Mouse (Mus musculus) spleen, postnatal 4 days (tissue): ENCODE data around the gene Rnf212.
A peak's percentile ranks its signal among the peaks of the same experiment; 100 is the strongest.

Experiments used
- DNase-seq, 2 experiments: peaks; one replicate each; pipeline ENCODE4 v3.0.0; 2022; ENCODE audit warnings: low spot score in 2 of 2

Gene Rnf212

DNA sequence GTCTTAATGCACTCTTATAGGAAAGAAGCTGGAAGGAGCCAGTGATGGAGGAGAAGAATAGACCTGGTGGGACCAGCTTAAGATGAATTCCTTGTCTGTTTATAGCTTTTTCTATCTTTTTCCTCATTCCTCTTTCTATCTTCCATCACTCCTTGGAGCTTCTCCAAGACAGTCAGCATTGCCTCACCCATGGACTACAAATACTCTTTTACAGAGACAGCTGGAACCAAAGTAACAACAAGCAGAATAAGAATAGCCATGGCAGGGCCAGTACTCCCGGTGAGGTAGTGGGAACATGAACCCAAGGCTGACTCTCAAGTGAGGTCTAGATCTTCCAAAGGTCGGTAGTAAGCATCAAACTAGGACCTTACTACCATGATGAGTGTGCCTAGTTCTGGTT, 61.7 kb downstream of the Rnf212 start:
- no peak for DNase-seq

DNA sequence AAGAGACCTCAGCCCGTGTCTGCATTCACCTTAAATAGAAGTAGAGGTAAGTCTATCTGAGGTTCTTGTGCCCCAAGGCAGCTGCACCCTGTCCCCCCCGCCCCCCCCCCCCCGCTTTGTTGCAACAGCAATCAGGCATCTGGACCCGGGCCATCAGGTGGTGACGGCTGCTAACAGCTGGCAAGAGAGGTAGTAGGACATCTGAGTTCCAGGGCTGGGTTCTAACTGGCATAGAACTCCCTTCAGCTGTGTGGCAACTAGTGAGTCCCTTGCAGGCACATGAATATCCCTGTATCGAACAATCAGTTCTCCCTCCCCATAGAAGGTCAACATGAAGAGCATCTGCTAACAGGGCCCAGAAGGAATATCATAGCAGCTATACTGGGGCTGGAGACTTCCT, 62.8 kb downstream of the Rnf212 start:
- no peak for DNase-seq

DNA sequence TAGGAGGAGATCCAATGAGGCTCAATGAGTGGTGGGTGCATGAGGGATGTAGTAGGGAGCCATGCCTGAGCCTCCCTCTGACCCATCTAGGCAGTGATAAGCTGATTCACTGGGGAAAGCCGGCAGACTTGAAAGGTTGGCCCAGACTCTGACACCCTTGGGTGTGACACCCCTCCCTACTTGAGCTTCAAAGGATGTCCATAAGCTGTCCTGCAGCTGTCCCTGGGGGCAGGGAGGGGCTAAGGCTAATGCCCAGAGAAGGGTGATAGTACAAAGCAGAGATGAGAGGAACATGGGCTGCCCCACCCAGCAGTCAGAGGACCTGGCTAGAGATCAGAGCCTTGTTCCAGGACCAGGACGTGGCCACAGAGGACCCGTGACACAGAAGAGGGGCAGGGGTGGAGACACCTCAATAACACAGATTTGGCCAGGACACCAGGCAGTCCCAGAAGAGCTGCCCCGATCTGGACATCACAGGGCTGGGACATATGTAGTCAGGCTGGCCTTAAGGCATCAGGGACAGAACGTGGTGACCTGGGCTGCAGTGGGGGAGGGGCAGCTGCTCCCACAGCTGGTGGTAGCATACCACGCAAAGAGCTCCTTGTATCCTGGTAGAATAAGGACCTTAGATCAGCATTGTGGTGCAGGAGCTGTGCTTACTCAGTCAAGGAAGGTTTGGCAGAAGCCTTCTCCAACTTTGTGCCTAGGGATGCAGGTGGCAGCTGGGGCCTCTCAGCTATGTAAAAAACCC, 65.6 kb downstream of the Rnf212 start:
- no peak for DNase-seq

DNA sequence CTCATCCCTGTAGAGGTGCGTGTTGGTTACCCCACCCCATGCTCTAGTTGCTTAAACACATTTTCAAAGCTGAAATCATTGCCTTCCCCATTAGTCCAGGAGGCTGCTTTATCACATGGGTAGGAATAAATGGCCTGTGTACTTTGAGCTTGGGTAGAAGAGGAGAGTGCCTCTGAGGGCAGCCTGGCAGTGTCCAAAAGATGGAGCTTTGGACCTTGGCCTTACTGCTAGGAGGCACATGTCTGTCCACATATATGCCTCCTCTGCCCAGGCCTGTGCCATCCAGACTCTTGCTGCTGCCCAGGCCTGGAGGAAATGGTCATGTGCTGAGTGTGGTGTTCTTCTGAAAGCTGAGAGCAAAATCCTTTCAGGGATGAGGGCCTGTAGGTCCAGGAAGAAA, 66.4 kb downstream of the Rnf212 start:
- no peak for DNase-seq

DNA sequence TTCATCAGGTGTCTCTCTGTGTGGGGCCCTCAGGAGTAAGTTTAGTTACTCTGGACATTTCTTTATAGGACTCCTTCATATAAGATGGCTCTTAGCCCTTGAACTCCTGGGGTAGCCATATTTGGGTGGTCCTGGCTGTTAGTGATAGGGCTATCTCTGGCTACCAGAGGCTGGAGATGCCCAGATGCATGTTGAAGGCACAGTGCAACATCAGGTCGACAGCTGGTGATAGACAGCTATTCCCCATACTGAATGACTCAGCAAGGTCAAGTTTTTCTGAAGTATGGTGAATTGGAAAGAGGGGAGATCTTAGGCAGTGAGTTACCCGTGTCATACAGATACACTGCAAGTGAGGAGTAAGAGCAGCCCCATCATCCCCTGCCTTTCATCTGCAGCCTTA, 67.0 kb downstream of the Rnf212 start:
- DNase-seq = no peak

DNA sequence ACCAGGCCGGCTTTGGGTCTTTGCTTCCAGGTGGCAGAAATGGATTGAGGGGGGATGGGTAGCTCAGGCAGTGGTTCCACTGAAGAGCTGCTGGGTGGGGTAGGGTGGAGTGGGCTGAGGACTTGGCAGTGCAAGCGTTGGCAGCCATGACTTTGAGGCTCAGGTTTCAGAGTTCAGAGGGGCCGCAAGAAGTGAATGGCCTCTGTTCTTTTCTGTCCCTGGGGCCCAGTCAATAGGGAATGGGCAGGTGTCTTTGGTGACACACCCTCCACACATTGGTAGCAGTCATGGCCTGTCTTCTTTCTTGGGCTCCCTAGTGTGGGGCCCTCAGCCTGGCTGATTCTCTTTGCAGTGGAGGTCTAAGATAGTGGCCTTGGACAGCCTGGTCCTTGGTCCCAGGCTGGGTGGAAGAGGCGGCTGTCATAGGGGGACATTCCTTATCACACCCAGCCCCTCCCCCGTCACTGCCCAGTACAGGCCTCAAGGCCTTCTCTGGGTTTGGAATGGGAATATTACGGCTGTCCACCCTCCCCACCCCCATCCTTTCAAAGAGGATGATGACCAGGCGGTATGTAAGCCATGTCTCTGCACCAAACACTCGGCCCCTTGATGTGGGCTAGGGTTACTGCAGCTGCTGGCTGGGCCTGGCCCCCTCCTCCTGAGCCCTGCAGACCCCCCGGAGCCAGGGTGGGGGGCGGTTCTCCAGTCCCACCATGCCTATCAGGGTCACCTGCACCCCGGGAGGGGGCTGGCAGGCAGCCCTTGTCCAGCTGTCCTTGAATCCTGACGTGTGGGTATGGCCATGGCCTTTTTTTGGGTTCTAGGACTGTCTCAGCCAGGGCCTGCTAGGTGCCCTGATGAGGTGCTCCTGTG, 70.8 kb downstream of the Rnf212 start:
- no peak for DNase-seq

DNA sequence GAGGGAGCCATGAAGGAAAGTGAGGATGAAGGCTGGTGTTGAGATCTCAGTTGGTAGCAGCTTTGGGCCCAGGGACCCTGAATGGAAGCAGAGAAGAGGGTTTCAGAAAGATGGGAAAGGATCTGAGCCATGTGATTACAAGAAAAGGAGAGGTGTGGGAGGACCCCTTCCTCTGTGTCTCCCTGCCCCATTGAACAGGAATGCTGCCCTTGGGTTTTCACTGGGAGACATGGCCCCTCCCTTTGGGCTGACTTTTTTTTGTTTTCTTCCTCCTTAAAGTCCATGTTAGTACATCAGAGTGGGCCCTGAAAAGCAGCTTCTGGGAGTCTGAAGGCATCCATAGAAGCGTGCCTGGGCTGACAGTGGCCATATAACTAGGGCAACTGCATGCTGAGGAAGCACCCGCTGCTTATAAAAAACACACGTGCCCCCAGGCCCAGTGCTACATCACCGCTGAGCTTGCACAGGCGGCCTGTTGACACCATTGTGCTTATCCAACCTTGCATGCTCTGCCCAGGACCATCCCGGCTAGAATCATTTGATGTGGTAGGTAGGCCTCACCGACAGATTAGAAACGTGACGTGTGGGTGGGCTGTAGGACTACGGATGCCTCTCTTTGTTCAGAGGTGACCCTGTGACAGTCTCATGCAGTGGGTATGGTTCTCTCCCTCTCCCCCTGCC, 73.3 kb downstream of the Rnf212 start:
- no peak for DNase-seq

DNA sequence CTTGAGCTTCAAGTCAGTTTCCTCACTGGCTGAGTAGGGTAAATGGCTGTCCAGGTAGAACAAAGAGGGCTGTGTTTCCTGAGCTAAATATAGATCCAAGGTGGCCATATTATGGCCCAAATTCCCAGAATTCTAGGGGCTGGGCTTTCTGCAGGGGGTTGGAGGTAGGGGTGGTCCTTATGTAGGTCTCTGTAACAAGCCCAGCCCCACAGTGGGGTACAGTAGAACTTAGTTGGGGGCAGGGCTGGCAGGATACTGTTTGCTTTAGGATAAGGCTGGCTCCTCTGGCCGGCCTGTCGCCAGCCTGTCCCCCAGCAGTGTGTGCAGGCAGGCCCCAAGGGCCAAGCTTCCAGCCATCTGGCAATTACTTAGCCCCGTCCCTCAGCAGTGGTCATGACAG, 74.4 kb downstream of the Rnf212 start:
- no peak for DNase-seq

DNA sequence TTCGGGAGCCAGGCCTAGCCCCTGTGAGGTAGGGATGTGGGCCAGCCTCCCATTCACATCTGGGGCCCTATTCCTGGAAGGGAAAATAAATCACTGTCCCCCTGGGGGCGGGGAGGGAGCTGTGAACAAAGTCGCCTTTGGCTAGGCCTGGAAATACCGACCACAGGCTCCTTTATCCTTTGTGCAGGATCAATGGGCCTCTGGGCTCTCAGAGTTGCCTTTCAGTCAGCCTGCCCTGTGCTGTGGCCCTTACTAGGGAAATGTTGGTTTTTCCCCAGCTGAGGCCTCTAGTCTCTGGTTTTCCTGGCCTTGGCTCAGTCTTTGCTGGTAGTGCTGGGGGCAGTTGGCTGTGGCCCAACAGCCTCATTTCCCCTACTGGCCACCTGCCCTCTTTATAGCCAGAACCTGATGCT, 77.4 kb downstream of the Rnf212 start:
- no peak for DNase-seq

DNA sequence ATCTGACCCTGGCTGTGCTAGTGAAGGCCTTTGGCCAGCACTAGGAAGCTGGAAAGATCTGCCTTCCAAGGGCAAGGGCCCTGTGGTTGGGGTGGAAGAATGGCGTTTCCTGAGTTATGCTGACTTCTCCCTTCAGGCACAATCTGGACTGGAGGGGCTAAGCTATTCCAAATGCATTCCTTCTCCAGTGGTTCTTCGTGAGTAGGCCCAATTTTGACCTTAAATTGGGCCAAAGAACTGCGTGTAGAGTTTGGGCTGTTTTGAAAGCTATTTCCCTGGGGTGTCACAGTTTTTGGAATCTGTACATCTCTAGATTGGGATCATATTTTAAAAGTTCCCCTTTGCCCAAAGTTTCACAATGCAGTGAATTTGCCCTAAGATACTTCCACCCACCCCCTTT, 78.2 kb downstream of the Rnf212 start:
- no peak for DNase-seq

DNA sequence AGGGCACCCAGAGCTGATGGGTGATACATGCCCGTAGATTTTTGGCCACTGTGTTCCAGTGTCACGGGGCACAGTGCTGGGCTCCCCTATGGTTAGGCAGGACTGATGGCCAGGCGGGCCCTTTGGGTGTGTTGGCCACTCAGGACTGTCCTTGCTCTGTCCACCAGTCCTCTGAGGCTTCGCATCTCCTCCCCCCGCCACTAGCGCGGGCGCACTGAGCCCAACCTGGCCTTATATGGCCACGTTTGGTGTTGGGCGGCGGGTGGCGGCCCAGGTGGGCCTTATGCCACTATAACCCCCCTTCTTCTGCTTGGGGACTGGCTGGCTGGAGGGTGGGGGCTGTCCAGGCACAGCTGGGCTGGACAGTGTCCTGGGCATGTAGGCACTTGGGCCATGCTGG, 78.9 kb downstream of the Rnf212 start:
- DNase-seq = no peak

DNA sequence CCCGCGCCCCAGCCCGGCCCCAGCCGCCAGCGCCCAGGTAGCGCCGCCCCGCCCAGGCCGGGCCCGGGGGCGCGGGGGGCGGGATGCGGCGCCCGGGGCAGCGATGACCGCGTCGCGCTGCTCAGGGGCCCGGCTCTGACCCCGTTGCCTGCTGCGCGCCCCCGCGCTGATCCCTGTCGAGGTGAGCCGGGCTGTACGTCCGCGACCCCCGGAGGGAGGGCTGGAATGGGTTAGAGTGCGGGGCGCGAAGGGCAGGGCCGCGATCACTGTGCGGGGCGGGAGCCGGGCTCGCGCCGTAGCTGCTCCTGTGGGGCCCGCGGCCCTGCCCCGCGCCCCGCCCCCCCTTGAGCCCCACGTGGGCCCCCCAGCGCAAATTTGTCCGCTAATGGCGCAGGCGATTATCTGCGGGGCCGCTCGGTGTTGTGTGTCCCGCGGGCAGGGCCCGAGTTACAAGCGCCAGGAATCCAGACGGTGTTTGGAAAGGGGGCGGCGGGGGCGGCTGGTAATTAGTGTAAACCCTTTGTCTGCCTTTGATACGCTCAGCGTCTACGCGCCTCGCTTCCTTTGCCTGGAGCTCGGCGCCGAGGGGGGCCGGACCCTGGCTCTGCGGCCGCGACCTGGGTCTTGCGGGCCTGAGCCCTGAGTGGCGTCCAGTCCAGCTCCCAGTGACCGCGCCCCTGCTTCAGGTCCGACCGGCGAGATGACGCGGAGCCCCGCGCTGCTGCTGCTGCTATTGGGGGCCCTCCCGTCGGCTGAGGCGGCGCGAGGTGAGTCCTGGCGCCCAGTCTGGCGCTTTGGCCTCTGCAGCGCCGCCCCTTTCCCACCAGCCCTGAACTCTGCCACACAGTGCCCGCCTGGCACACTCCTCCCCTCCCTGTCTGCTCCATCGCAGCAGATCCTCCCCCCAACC, 80.2 kb downstream of the Rnf212 start:
- peak; percentile 44 to 79 for DNase-seq

DNA sequence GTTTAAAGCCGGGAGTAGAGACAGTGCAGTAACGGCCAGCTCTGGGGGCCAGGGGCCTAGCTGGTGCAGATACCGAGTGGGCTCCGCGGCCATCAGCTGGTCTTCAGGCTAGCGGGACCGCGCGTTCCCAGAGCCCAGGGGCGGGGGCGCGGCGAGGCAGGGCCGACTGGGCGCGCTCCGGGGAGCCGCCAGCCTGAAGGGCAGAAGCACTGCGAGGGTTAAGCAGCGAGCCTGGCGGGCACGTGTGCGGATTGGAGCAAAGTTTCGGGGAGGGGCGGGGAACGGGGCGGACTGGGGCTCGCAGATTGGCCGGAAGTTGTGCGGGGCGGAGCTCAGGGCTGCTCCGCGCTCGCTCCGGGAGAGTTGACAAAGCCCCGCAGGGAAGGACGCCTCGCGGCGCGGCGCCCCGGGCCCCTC, 80.9 kb downstream of the Rnf212 start:
- DNase-seq = peak; percentile 87 to 92

DNA sequence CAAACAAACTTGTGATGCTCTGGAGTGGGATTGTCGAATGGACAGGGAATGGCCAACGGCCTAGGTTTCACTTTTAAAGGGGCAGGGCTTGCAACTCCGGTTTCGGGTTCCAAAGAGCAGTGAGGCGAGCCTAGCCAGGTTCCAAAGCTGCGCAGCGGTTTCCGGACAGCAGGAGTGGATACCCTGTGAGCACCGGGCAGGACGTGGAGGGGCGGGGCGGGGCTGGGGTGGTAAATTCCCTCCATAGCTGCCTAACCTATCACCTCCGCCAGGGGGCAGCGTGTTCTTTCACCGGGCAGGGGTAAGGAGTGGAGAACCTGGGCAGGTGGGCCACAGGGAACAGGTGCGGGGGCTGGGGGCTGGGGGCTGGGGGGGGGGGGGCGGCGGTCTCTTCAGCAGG, 82.5 kb downstream of the Rnf212 start, which contains the start of gene Fgfrl1:
Fgfrl1 (plus strand) TSS at position 112 of the 400 bp plus-strand sequence.
- DNase-seq = peak; percentile 76 to 89

DNA sequence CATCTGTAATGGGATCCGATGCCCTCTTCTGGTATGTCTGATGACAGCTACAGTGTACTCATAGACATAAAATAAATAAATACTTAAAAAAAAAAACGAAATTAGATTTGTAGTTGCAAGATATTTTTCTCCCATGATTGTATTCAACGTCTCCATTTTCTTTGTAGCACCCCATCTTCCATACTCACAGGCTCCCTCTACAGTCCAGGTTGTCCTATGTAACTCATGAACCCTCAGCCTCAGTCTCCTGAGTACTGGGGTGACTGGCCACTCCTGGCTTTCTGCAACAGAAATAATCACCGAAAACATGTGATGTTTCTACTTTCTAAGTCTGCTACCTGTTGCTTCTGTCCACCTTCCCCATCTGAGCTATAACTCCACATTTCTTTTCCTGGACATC, 83.6 kb downstream of the Rnf212 start:
- no peak for DNase-seq

DNA sequence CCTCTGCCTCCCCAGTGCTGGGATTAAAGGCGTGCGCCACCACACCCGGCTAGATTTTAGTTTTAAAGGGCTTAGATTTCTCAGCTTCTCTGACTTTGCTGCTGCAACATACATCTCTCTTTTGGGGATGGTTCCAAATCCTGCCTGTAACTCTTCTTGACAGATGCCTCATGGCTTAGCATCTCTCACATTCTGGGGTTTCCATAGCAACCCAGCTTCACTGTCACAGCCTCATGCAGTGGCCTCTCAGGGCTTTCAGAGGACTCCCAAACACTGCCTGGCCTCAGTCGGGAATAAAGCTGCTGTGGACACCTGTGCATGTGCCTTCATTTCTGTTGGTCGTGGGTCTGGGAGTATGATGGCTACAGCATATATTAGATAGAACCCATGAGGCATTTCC, 85.7 kb downstream of the Rnf212 start:
- DNase-seq = no peak

DNA sequence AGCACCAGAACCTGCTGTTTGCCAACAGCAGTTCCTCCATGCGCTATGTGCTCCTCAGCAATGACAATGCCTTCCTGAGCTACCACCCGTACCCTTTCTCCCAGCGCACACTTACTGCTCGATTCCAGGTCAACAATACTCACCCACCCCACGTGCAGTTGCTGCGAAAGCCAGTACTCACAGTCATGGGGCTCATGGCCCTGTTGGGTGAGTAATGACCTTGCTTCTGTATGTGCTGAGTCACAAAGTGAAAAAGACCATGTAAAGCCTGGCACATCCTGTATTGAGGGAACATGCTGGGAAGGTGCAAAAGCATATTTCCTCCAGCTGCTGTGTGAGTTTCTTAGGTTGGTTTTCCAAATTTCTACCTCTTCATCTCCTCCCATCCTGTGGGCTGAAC, 93.9 kb downstream of the Rnf212 start:
- no peak for DNase-seq

DNA sequence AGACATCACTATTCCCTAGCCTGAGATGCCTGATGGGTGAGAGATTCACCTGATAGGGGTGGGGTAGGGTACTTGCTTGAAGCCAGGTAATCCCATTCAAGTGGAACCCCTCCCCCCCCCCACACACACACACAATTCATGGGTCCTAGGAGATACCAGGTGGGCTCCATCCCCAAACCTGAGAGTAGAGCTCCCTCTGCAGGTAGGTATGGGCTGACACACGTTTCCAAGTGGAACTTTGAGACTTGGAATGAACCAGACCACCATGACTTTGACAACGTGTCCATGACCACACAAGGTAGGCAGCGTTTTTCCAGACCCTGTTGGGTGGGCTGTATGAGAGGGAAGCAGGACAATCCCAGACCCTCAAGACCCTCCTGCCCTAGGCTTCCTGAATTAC, 94.9 kb downstream of the Rnf212 start:
- no peak for DNase-seq
